Mouse (Mus musculus) liver, embryonic 13.5 days (tissue): ENCODE results near the gene Nol6. TPM values are rescaled to one million over a fixed set of nuclear protein-coding genes. Genes with fewer than 3 reads are reported as not detected.

Experiments
- ATAC-seq: fragments of 200-750 bp; cut with Nextera tagmentation; 2 replicates; pipeline ENCODE4 v1.8.0; 2017; ENCODE audit warnings: low read depth, mild to moderate bottlenecking, moderate number of reproducible peaks, moderate library complexity
- DNase-seq: peaks from one replicate; pipeline ENCODE4 v3.0.0; 2022
- H3K27ac ChIP-seq: fragments of 300-500 bp; sonication (generic); 2 replicates; pipeline ENCODE4 v1.5.1; 2015; ENCODE audit warnings: moderate library complexity, mild to moderate bottlenecking, inconsistent platforms
- H3K27me3 ChIP-seq: fragments of 300-500 bp; sonication (generic); 2 replicates; pipeline ENCODE4 v1.6.1; 2015; ENCODE audit warnings: mild to moderate bottlenecking, inconsistent platforms
- H3K36me3 ChIP-seq: fragments of 300-500 bp; sonication (generic); 2 replicates; pipeline ENCODE4 v1.6.1; 2015; ENCODE audit warnings: mild to moderate bottlenecking, inconsistent platforms
- H3K4me1 ChIP-seq: fragments of 300-500 bp; sonication (generic); replicated peaks from 2 replicates; pipeline ENCODE4 v1.6.1; 2015; ENCODE audit warnings: inconsistent platforms
- H3K4me2 ChIP-seq: fragments of 300-500 bp; sonication (generic); 2 replicates; pipeline ENCODE4 v1.6.1; 2015; ENCODE audit warnings: inconsistent platforms, mild to moderate bottlenecking, moderate library complexity
- H3K4me3 ChIP-seq: fragments of 300-500 bp; sonication (generic); replicated peaks from 2 replicates; pipeline ENCODE4 v1.5.1; 2015; ENCODE audit warnings: mild to moderate bottlenecking, inconsistent platforms
- H3K9ac ChIP-seq: fragments of 300-500 bp; sonication (generic); 2 replicates; pipeline ENCODE4 v1.6.1; 2015; ENCODE audit warnings: mild to moderate bottlenecking, inconsistent platforms
- H3K9me3 ChIP-seq: fragments of 300-500 bp; sonication (generic); replicated peaks from 2 replicates; pipeline ENCODE4 v1.6.1; 2016; ENCODE audit warnings: inconsistent platforms
- WGBS: fragments of 180-500 bp; shearing (Covaris S2); methylation state at CpG from one replicate; pipeline ENCODE4 v1.1.7; 2015; ENCODE audit not compliant: insufficient replicate concordance; 5-methylcytosine and 5-hydroxymethylcytosine counted together
- polyA plus RNA-seq: library from polyadenylated mRNA; unstranded; fragments of >200 nt; fragmentation: Nextera tagmentation; extraction: Ambion mirVana; gene quantifications from 2 replicates; pipeline ENCODE4 v1.2.1, GENCODE M21; 2015

Gene Nol6
- 11.6 and 15.2 TPM in 2 replicates for polyA plus RNA-seq

GRCm38 (mm10) chr4:41124180-41124951 lies at the start of gene Nol6:
TSS of gene Nol6 (minus strand) at chr4:41124455.
- peak within 1 kb of the TSS; percentile 90 for H3K4me2 ChIP-seq
- peaks cover 36% of the 10 kb centered on the region for H3K36me3 ChIP-seq
- peak within 1 kb of the TSS; percentile 68 for H3K27ac ChIP-seq
- peak within 1 kb of the TSS; percentile 74 for H3K9ac ChIP-seq
- ATAC-seq (peak; percentile 99), DNase-seq (peak; percentile 99)
- peaks cover 17% of the 10 kb centered on the region for H3K4me1 ChIP-seq
- no peaks in the 10 kb centered on the region for H3K9me3 ChIP-seq
- no peaks in the 10 kb centered on the region for H3K27me3 ChIP-seq
- H3K4me3 ChIP-seq, result peak within 1 kb of the TSS; percentile 74
- WGBS, result under 1% methylated on average over 29 of the region's 29 CpGs

- Histone ChIP-seq H3K36me3 (peaks cover 33% of the 10 kb centered on the region), H3K4me3 (no peak overlapping the region), H3K27me3 (no peaks in the 10 kb centered on the region), H3K4me2 (no peak overlapping the region), H3K9me3 (no peaks in the 10 kb centered on the region), H3K4me1 (peaks cover 6% of the 10 kb centered on the region), H3K27ac (no peak overlapping the region), H3K9ac (no peak overlapping the region)
- DNase-seq (no peak), ATAC-seq (no peak)
- WGBS, result 82% methylated on average over 2 of the region's 2 CpGs
Measured at GRCm38 (mm10) chr4:41170970-41171369, 46.7 kb upstream of the Nol6 start.

GRCm38 (mm10) chr4:41165693-41166475 lies 41.6 kb upstream of the Nol6 start:
- Histone ChIP-seq H3K27me3 (no peaks in the 10 kb centered on the region), H3K36me3 (peaks cover 17% of the 10 kb centered on the region), H3K4me1 (peaks cover 34% of the 10 kb centered on the region), H3K9me3 (no peaks in the 10 kb centered on the region), H3K4me3 (no peak overlapping the region), H3K4me2 (peak overlapping the region; percentile 35), H3K9ac (peak overlapping the region; percentile 33; the same call in 1 of the 2 replicates), H3K27ac (peak overlapping the region; percentile 63)
- ATAC-seq (peak; percentile 66), DNase-seq (peak; percentile 62)
- 39% methylated on average over 6 of the region's 6 CpGs for WGBS

- H3K4me1 ChIP-seq, result peaks cover 43% of the 10 kb centered on the region
- H3K36me3 ChIP-seq, result peaks cover 16% of the 10 kb centered on the region
- ATAC-seq (no peak), DNase-seq (no peak)
- no peaks in the 10 kb centered on the region for H3K27me3 ChIP-seq
- H3K4me3 ChIP-seq, result no peak overlapping the region
- H3K4me2 ChIP-seq, result no peak overlapping the region
- 35% methylated on average over 2 of the region's 2 CpGs for WGBS
- H3K27ac ChIP-seq, result peak overlapping the region; percentile 63
- H3K9me3 ChIP-seq, result no peaks in the 10 kb centered on the region
- 0 out of 2 replicates have a peak overlapping the region, but pooled peaks have one; percentile 33 for H3K9ac ChIP-seq
Measured at GRCm38 (mm10) chr4:41164974-41165373, 40.7 kb upstream of the Nol6 start.

GRCm38 (mm10) chr4:41161232-41161631 lies 37.0 kb upstream of the Nol6 start:
- Histone ChIP-seq H3K4me3 (no peak overlapping the region), H3K36me3 (peaks cover 2% of the 10 kb centered on the region; the same call in 1 of the 2 replicates), H3K9ac (no peak overlapping the region), H3K27ac (peak overlapping the region; percentile 50; the same call in 1 of the 2 replicates), H3K9me3 (no peaks in the 10 kb centered on the region), H3K4me2 (no peak overlapping the region), H3K27me3 (no peaks in the 10 kb centered on the region), H3K4me1 (peaks cover 67% of the 10 kb centered on the region)
- WGBS, result 72% methylated on average over 3 of the region's 3 CpGs
- ATAC-seq, result peak; percentile 68
- DNase-seq, result no peak

GRCm38 (mm10) chr4:41158251-41158650 lies 34.0 kb upstream of the Nol6 start:
- no peaks in the 10 kb centered on the region for H3K9me3 ChIP-seq
- H3K9ac ChIP-seq, result no peak overlapping the region
- ATAC-seq (no peak), DNase-seq (no peak)
- H3K4me3 ChIP-seq, result no peak overlapping the region
- WGBS, result 90% methylated on average over 1 of the region's 1 CpGs
- 0 out of 2 replicates have a peak, but pooled peaks cover 2% of the 10 kb centered on the region for H3K36me3 ChIP-seq
- H3K4me2 ChIP-seq, result no peak overlapping the region
- peaks cover 59% of the 10 kb centered on the region for H3K4me1 ChIP-seq
- H3K27me3 ChIP-seq, result no peaks in the 10 kb centered on the region
- 0 out of 2 replicates have a peak overlapping the region, but pooled peaks have one; percentile 2 for H3K27ac ChIP-seq

GRCm38 (mm10) chr4:41156961-41157360 lies 32.7 kb upstream of the Nol6 start:
- no peak overlapping the region for H3K27ac ChIP-seq
- no peak for ATAC-seq
- 0 out of 2 replicates have a peak overlapping the region, but pooled peaks have one; percentile 26 for H3K9ac ChIP-seq
- H3K9me3 ChIP-seq, result no peaks in the 10 kb centered on the region
- no peak for DNase-seq
- 58% methylated on average over 9 of the region's 9 CpGs for WGBS
- no peak overlapping the region for H3K4me2 ChIP-seq
- H3K4me1 ChIP-seq, result peaks cover 60% of the 10 kb centered on the region
- H3K36me3 ChIP-seq, result 0 out of 2 replicates have a peak, but pooled peaks cover 2% of the 10 kb centered on the region
- no peak overlapping the region for H3K4me3 ChIP-seq
- H3K27me3 ChIP-seq, result no peaks in the 10 kb centered on the region

- WGBS, result 93% methylated on average over 3 of the region's 3 CpGs
- DNase-seq (no peak), ATAC-seq (no peak)
- Histone ChIP-seq H3K4me2 (no peak overlapping the region), H3K27me3 (no peaks in the 10 kb centered on the region), H3K4me3 (no peak overlapping the region), H3K4me1 (peaks cover 32% of the 10 kb centered on the region), H3K27ac (no peak overlapping the region), H3K9me3 (no peaks in the 10 kb centered on the region), H3K36me3 (peaks cover 11% of the 10 kb centered on the region; the same call in 1 of the 2 replicates), H3K9ac (no peak overlapping the region)
Measured at GRCm38 (mm10) chr4:41153146-41153545, 28.9 kb upstream of the Nol6 start.

- no peak overlapping the region for H3K4me2 ChIP-seq
- peaks cover 11% of the 10 kb centered on the region; the same call in 1 of the 2 replicates for H3K36me3 ChIP-seq
- ATAC-seq, result no peak
- H3K27me3 ChIP-seq, result no peaks in the 10 kb centered on the region
- H3K9ac ChIP-seq, result no peak overlapping the region
- WGBS, result 83% methylated on average over 7 of the region's 7 CpGs
- no peaks in the 10 kb centered on the region for H3K9me3 ChIP-seq
- DNase-seq, result no peak
- H3K4me3 ChIP-seq, result no peak overlapping the region
- no peak overlapping the region for H3K27ac ChIP-seq
- peaks cover 15% of the 10 kb centered on the region for H3K4me1 ChIP-seq
Measured at GRCm38 (mm10) chr4:41151186-41151585, 26.9 kb upstream of the Nol6 start.

GRCm38 (mm10) chr4:41149891-41150290 lies 25.6 kb upstream of the Nol6 start:
- no peak overlapping the region; the same call in 1 of the 2 replicates for H3K27ac ChIP-seq
- ATAC-seq (no peak), DNase-seq (no peak)
- H3K36me3 ChIP-seq, result peaks cover 17% of the 10 kb centered on the region
- no peaks in the 10 kb centered on the region for H3K27me3 ChIP-seq
- 70% methylated on average over 3 of the region's 3 CpGs for WGBS
- H3K9ac ChIP-seq, result no peak overlapping the region
- no peaks in the 10 kb centered on the region for H3K9me3 ChIP-seq
- 0 out of 2 replicates have a peak, but pooled peaks cover 10% of the 10 kb centered on the region for H3K4me1 ChIP-seq
- no peak overlapping the region for H3K4me2 ChIP-seq
- no peak overlapping the region for H3K4me3 ChIP-seq

- peak overlapping the region; percentile 34; the same call in 1 of the 2 replicates for H3K27ac ChIP-seq
- no peak overlapping the region for H3K4me2 ChIP-seq
- no peak overlapping the region for H3K4me3 ChIP-seq
- no peak overlapping the region for H3K9ac ChIP-seq
- H3K27me3 ChIP-seq, result no peaks in the 10 kb centered on the region
- H3K9me3 ChIP-seq, result no peaks in the 10 kb centered on the region
- DNase-seq (no peak), ATAC-seq (no peak)
- H3K36me3 ChIP-seq, result peaks cover 56% of the 10 kb centered on the region
- WGBS, result 87% methylated on average over 2 of the region's 2 CpGs
- peaks cover 42% of the 10 kb centered on the region for H3K4me1 ChIP-seq
Measured at GRCm38 (mm10) chr4:41142601-41143000, 18.3 kb upstream of the Nol6 start.
